Mouse (Mus musculus) Muller cell, postnatal 12 days (primary cell): ENCODE measurements around the gene Gm49380.

Experiments
- DNase-seq: peaks from one replicate; pipeline ENCODE4 v3.0.0-alpha.2; 2015; ENCODE audit errors: inconsistent ontology term

Gene Gm49380

GRCm38 (mm10) chr9:44017846-44018245 lies 95.5 kb downstream of the Gm49380 start:
- DNase-seq = no peak
